Mouse (Mus musculus) gastrocnemius, postnatal 36 days (tissue): ENCODE results near the gene Slc39a5. TPM values are rescaled to one million over a fixed set of nuclear protein-coding genes. Genes with fewer than 3 reads are reported as not detected.

Source experiments
- microRNA-seq, 2 experiments: library from miRNA; unstranded; fragments of <30 nt; microRNA quantifications; one replicate each; pipeline ENCODE4 v1.2.0; 2021
- total RNA-seq, 2 experiments: library from RNA; stranded (reverse); gene quantifications; 2 replicates each; pipeline ENCODE4 v1.2.3; 2021

Slc39a5 gene
- total RNA-seq, 2 experiments from 2014 or later = not detected

Small RNAs within 50 kb of the gene (microRNA-seq; reads per million reads assigned to microRNA genes)
- gene Gm25361 (0 reads per million in 2 experiments), gene Gm26308 (0 reads per million in 2 experiments), gene Mir6914 (0 to 0.36 reads per million in 2 experiments), gene Mir6915 (0 reads per million in 2 experiments)

Other genes with a start within 250 kb of the Slc39a5 start
- 10 to 100 TPM; 53.4 to 58.1 TPM for gene Rbms2, start 220.9 kb downstream of the Slc39a5 start, total RNA-seq
- under 1 TPM; 0.35 to 0.59 TPM for gene Gls2, start 206.8 kb downstream of the Slc39a5 start, total RNA-seq
- 10 to 100 TPM; 31.8 to 32.3 TPM for gene Spryd4, start 189.4 kb downstream of the Slc39a5 start, total RNA-seq
- not detected for gene Mip, start 175.4 kb downstream of the Slc39a5 start, total RNA-seq
- 1 to 10 TPM; 1.7 to 2.2 TPM for gene Timeless, start 169.2 kb downstream of the Slc39a5 start, total RNA-seq
- gene Apon, start 147.1 kb downstream of the Slc39a5 start, total RNA-seq = not detected
- not detected for gene Apof, start 132.6 kb downstream of the Slc39a5 start, total RNA-seq
- gene Stat2, start 130.7 kb downstream of the Slc39a5 start, total RNA-seq = 1 to 10 TPM; 3.2 to 3.9 TPM
- gene Il23a, start 102.5 kb downstream of the Slc39a5 start, total RNA-seq = not detected
- 1 to 10 TPM; 4.4 to 5.6 TPM for gene Pan2, start 97.9 kb downstream of the Slc39a5 start, total RNA-seq
- 10 to 100 TPM; 41.6 to 45.4 TPM for gene Cnpy2, start 78.8 kb downstream of the Slc39a5 start, total RNA-seq
- gene Cs, start 63.5 kb downstream of the Slc39a5 start, total RNA-seq = 100 to 1,000 TPM; 586 to 610 TPM
- gene Coq10a, start 32.2 kb downstream of the Slc39a5 start, total RNA-seq = 100 to 1,000 TPM; 433 to 434 TPM
- 10 to 100 TPM; 50.5 to 55.7 TPM for gene Ankrd52, start 24.1 kb downstream of the Slc39a5 start, total RNA-seq
- gene Nabp2, start 10.3 kb upstream of the Slc39a5 start, total RNA-seq = 10 to 100 TPM; 48.1 to 50.4 TPM
- gene Rnf41, start 10.4 kb upstream of the Slc39a5 start, total RNA-seq = 10 to 100 TPM; 10.4 to 10.5 TPM
- gene Smarcc2, start 58.0 kb upstream of the Slc39a5 start, total RNA-seq = 10 to 100 TPM; 39.2 to 46.4 TPM
- gene Myl6, start 92.9 kb upstream of the Slc39a5 start, total RNA-seq = 100 to 1,000 TPM; 155 to 171 TPM
- gene Myl6b, start 97.5 kb upstream of the Slc39a5 start, total RNA-seq = 10 to 100 TPM in 1 of 2 experiments, 1 to 10 TPM in 1; 5.6 to 21.4 TPM
- 10 to 100 TPM; 12.8 to 13.0 TPM for gene Esyt1, start 124.6 kb upstream of the Slc39a5 start, total RNA-seq
- 1 to 10 TPM; 3.7 to 5.3 TPM for gene Zc3h10, start 146.5 kb upstream of the Slc39a5 start, total RNA-seq
- 100 to 1,000 TPM; 857 to 980 TPM for gene Rpl41, start 148.1 kb upstream of the Slc39a5 start, total RNA-seq
- gene Pa2g4, start 164.8 kb upstream of the Slc39a5 start, total RNA-seq = 10 to 100 TPM; 32.8 to 39.0 TPM
- gene Erbb3, start 188.4 kb upstream of the Slc39a5 start, total RNA-seq = 1 to 10 TPM; 2.1 to 4.6 TPM
- 100 to 1,000 TPM; 289 to 338 TPM for gene Rps26, start 225.5 kb upstream of the Slc39a5 start, total RNA-seq
- gene Ikzf4, start 244.8 kb upstream of the Slc39a5 start, total RNA-seq = under 1 TPM; 0.26 to 0.69 TPM